Mouse (Mus musculus): ENCODE results near the gene Olfr821.
"Not testable (repeated sequence)": the region's sequence is repeated elsewhere in the genome, so short reads cannot be mapped to it uniquely, and the experiment has no call there.

Olfr821 gene

DNA sequence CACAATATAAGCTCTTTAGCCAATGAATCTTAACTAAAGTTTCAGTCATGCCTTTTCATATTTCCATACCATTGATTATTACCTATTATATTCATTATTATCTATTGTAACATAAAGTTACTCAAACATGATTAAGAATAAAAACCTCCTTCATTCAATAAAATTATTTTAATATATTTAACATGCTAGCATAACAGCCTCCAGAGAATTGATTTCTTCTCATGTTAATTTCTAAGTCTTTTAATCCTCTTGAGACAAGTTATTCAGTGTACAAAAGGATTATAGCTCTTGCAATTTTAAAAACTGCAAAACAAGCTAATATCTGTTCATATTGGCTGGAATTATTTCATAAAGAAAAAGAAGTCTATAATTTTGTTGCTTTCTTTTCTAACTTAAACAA lies at the start of gene Olfr821:
Olfr821 (plus strand) TSS at position 301 of the 400 bp plus-strand sequence.
- no peak for DNase-seq (ENCODE audit: extremely low read depth, insufficient read length, low spot score)

GRCm38 (mm10) chr10:129981867-129982266 lies 48.3 kb upstream of the Olfr821 start:
- not testable (repeated sequence) for DNase-seq (ENCODE audit: extremely low read depth, insufficient read length, low spot score)

DNA sequence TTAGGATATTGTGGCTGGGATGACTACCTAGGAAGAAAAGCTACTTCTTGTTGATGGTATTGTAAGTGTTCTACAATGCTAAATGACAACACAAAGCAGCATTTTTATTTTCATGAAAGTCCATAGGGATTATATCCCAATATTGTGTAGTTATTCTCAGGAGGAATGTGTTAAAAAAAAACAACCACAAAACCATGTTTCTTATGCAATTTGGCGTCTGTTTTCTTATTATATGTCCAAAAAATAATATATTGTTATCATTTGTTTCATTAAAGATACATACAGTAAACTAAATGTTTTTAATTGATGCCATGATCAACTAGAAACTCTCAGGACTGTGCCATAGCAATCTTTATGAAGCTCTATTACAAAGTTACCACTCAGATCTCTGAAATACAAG lies 45.2 kb upstream of the Olfr821 start, which contains the start of gene Gm10310:
Gm10310 (minus strand) TSS at position 101 of the 400 bp plus-strand sequence.
- DNase-seq (ENCODE audit: extremely low read depth, insufficient read length, low spot score), result not testable (repeated sequence)

GRCm38 (mm10) chr10:130004104-130004503 lies 26.0 kb upstream of the Olfr821 start:
- DNase-seq (ENCODE audit: extremely low read depth, insufficient read length, low spot score), result not testable (repeated sequence)

GRCm38 (mm10) chr10:130005366-130005765 lies 24.8 kb upstream of the Olfr821 start:
- not testable (repeated sequence) for DNase-seq (ENCODE audit: extremely low read depth, insufficient read length, low spot score)

GRCm38 (mm10) chr10:130012321-130012720 lies 17.8 kb upstream of the Olfr821 start, which contains the start of gene Olfr820:
Gene Olfr820, plus strand, starts transcription at chr10:130012621.
- no peak for DNase-seq (ENCODE audit: extremely low read depth, insufficient read length, low spot score)

DNA sequence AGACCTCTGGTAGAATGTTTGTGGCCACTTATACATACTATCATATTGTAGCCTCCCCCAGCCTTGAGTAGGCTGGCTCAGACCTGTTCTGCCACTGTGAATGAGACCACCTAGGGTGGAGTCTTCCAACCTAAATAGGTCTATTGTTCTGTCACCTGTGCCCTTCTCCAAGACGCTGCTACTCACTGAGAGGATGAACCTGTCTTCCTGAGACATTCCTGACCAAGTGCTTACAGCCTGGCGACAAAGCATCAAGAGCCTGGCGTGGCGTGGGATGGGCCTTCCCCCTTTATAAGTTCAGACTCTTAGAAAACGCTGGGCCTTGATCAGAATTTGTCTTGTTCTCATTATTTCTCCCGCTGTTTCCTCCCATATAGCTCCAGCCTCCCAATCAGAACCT lies 6.9 kb downstream of the Olfr821 start:
- no peak for DNase-seq (ENCODE audit: extremely low read depth, insufficient read length, low spot score)

- DNase-seq (ENCODE audit: extremely low read depth, insufficient read length, low spot score), result no peak
Observed at GRCm38 (mm10) chr10:130070910-130071309, 40.8 kb downstream of the Olfr821 start, which contains the start of gene Olfr822. Gene Olfr822, plus strand, starts transcription at chr10:130071210.

Data from 3134 (cell line).